9 mouse cellular contexts compared by ENCODE assay signal in genomic region chr2:153414607-153415006, GRCm38 (mm10).
DNase-seq lines count a peak whose midpoint lies in the region; ATAC-seq and TF ChIP-seq lines count a peak whose summit lies in the region.
"Had no signal": no experiment of that assay in that cellular context is flagged by ENCODE, and none has a peak within 500 bp of the region (broad histone marks: within the 10 kb centered on the region; RNA-seq: fewer than 3 reads in every experiment).

No protein-coding gene starts in this region.

- TF ChIP-seq CTCF in hindbrain, postnatal 0 days (IDR thresholded peaks at IDR 0.05; ENCODE audit: low read depth), result peak; percentile 61
- peak; percentile 55 for TF ChIP-seq CTCF in cortical plate, adult 2 months (IDR thresholded peaks at IDR 0.05; ENCODE audit: extremely low read depth, insufficient read depth, low read length)

- WGBS in hindbrain, postnatal 0 days, result 33% methylated on average over 2 of the region's 2 CpGs
- WGBS in hindbrain, embryonic 14.5 days, result 50% methylated on average over 2 of the region's 2 CpGs

- no peak overlapping the region for H3K9ac ChIP-seq in hindbrain, postnatal 0 days (replicated peaks; ENCODE audit: low read length)
- no peak overlapping the region for H3K9ac ChIP-seq in hindbrain, embryonic 14.5 days
- H3K9ac ChIP-seq: liver, embryonic 15.5 days had no signal

- no peaks in the 10 kb centered on the region for H3K27me3 ChIP-seq in hindbrain, postnatal 0 days (ENCODE audit: insufficient read depth, low read length)
- H3K27me3 ChIP-seq in hindbrain, embryonic 14.5 days (ENCODE audit: control insufficient read depth, insufficient read depth, low read length), result no peaks in the 10 kb centered on the region
- H3K27me3 ChIP-seq: liver, embryonic 15.5 days had no signal

- H3K36me3 ChIP-seq in hindbrain, postnatal 0 days (ENCODE audit: insufficient read depth, low read length), result peaks cover 82% of the 10 kb centered on the region
- H3K36me3 ChIP-seq in hindbrain, embryonic 14.5 days (replicated peaks; ENCODE audit: control insufficient read depth, insufficient read depth), result peaks cover 100% of the 10 kb centered on the region

- ATAC-seq in hindbrain, postnatal 0 days, result 0 out of 2 replicates have a peak, but pooled peaks have one; percentile 39
- ATAC-seq in hindbrain, embryonic 14.5 days (ENCODE audit: low FRiP score), result no peak
- peak; percentile 89 for ATAC-seq in CD4-positive, CD25-positive, alpha-beta regulatory T cell, adult 4 months
- peak; percentile 61 for ATAC-seq in megakaryocyte progenitor cell, adult 5-6 weeks (replicated peaks; ENCODE audit: poor library complexity)

- no peak for TF ChIP-seq POLR2A in cortical plate, adult 2 months (IDR thresholded peaks at IDR 0.05; ENCODE audit: extremely low read depth, insufficient read depth, low read length)

- H3K4me3 ChIP-seq in hindbrain, postnatal 0 days (ENCODE audit: low read length), result no peak overlapping the region
- H3K4me3 ChIP-seq in hindbrain, embryonic 14.5 days (replicated peaks; ENCODE audit: low read length), result no peak overlapping the region
- H3K4me3 ChIP-seq in cortical plate, adult 2 months (ENCODE audit: insufficient read depth, low read length), result no peak overlapping the region
- H3K4me3 ChIP-seq: liver, embryonic 15.5 days had no signal

- H3K27ac ChIP-seq in hindbrain, postnatal 0 days, result no peak overlapping the region
- H3K27ac ChIP-seq in hindbrain, embryonic 14.5 days, result no peak overlapping the region
- H3K27ac ChIP-seq in cortical plate, adult 2 months (ENCODE audit: insufficient read depth, low read length), result no peak overlapping the region
- H3K27ac ChIP-seq: liver, embryonic 15.5 days had no signal

- DNase-seq in hindbrain, postnatal 0 days (ENCODE audit: low spot score), result peak; percentile 53
- no peak for DNase-seq in hindbrain, embryonic 14.5 days (ENCODE audit: low spot score)
- DNase-seq in left cerebral cortex, postnatal 4 days, result no peak
- DNase-seq in left cerebral cortex, postnatal 14 days (ENCODE audit: low spot score in 2 of 2), result no peak
- no peak for DNase-seq in c-Kit-positive CD71-positive TER-119-positive erythroid progenitor cells, embryonic 14.5 days (ENCODE audit: low spot score)

- intact Hi-C loops in left cerebral cortex, postnatal 4 days (cut with DNase I), result no loop called here
- intact Hi-C loops in left cerebral cortex, postnatal 14 days (cut with DNase I), result no loop called here

- H3K9me3 ChIP-seq in hindbrain, postnatal 0 days (ENCODE audit: low read length), result no peaks in the 10 kb centered on the region
- no peaks in the 10 kb centered on the region for H3K9me3 ChIP-seq in hindbrain, embryonic 14.5 days (ENCODE audit: control insufficient read depth, low read length)
- H3K9me3 ChIP-seq: liver, embryonic 15.5 days had no signal

- no peaks in the 10 kb centered on the region for H3K4me1 ChIP-seq in hindbrain, postnatal 0 days (ENCODE audit: insufficient read depth, low read length)
- H3K4me1 ChIP-seq in hindbrain, embryonic 14.5 days (replicated peaks; ENCODE audit: control insufficient read depth, insufficient read depth, low read length), result no peaks in the 10 kb centered on the region
- H3K4me1 ChIP-seq in cortical plate, adult 2 months (ENCODE audit: control insufficient read depth, insufficient read depth, low read length), result peaks cover 3% of the 10 kb centered on the region; the same call in 1 of the 2 replicates

- no peak overlapping the region for H3K4me2 ChIP-seq in hindbrain, postnatal 0 days (ENCODE audit: low read depth, low read length)
- H3K4me2 ChIP-seq in hindbrain, embryonic 14.5 days (replicated peaks), result no peak overlapping the region
- H3K4me2 ChIP-seq: liver, embryonic 15.5 days had no signal
